Mouse (Mus musculus): ENCODE results near the gene Cyb561d2. TPM values are rescaled to one million over a fixed set of nuclear protein-coding genes. Genes with fewer than 3 reads are reported as not detected.

Gene Cyb561d2
- total and polyA plus RNA-seq, 3 experiments = 37.8 to 38.1 TPM; not detected in 1

GRCm38 (mm10) chr9:107548820-107549219 lies 6.8 kb upstream of the Cyb561d2 start:
- peaks cover 0 to 14% of the 10 kb centered on the region in 2 experiments; a peak in 2 of 4 replicates for H3K36me3 ChIP-seq (ENCODE audit: control insufficient read depth in 1 of 2, insufficient read depth in 2 of 2, low read length in 2 of 2)
- no peaks in the 10 kb centered on the region for H3K9me3 ChIP-seq (replicated peaks; ENCODE audit: insufficient read depth, low read length)
- TF ChIP-seq MEF2A (IDR thresholded peaks at IDR 0.05; ENCODE audit: extremely low read depth, insufficient replicate concordance, low read depth, low read length, poor library complexity, severe bottlenecking) (no peak), ELF1 (IDR thresholded peaks at IDR 0.05; ENCODE audit: low read depth, low read length) (no peak), MYC (IDR thresholded peaks at IDR 0.05; ENCODE audit: low read depth, low read length) (no peak)
- H3K79me2 ChIP-seq (ENCODE audit: control insufficient read depth, insufficient read depth, low read length, poor library complexity) = peaks cover 3% of the 10 kb centered on the region
- no peak overlapping the region for H3K4me3 ChIP-seq (ENCODE audit: control insufficient read depth in 1 of 2, insufficient read depth in 1 of 2, low read depth in 2 of 2, low read length in 2 of 2)
- no peak overlapping the region for H3K27ac ChIP-seq (ENCODE audit: control insufficient read depth, low read depth, low read length)
- no peaks in the 10 kb centered on the region for H3K27me3 ChIP-seq (ENCODE audit: control insufficient read depth in 1 of 2, insufficient read depth in 2 of 2, low read length in 2 of 2)
- no peak for DNase-seq (ENCODE audit: low read depth, low spot score)
- peaks cover 10 to 25% of the 10 kb centered on the region in 2 experiments for H3K4me1 ChIP-seq (ENCODE audit: control insufficient read depth in 1 of 2, insufficient read depth in 2 of 2, low read length in 2 of 2)
- no peak overlapping the region for H3K9ac ChIP-seq (ENCODE audit: control insufficient read depth, low read depth, low read length, poor library complexity, severe bottlenecking)

GRCm38 (mm10) chr9:107547957-107548356 lies 6.0 kb upstream of the Cyb561d2 start:
- Histone ChIP-seq H3K79me2 (ENCODE audit: control insufficient read depth, insufficient read depth, low read length, poor library complexity) (peaks cover 2% of the 10 kb centered on the region; the same call in 1 of the 2 replicates), H3K4me3 (ENCODE audit: control insufficient read depth in 1 of 2, insufficient read depth in 1 of 2, low read depth in 2 of 2, low read length in 2 of 2) (no peak overlapping the region), H3K4me1 (ENCODE audit: control insufficient read depth in 1 of 2, insufficient read depth in 2 of 2, low read length in 2 of 2) (peaks cover 8 to 20% of the 10 kb centered on the region in 2 experiments), H3K9ac (ENCODE audit: control insufficient read depth, low read depth, low read length, poor library complexity, severe bottlenecking) (no peak overlapping the region), H3K27me3 (ENCODE audit: control insufficient read depth in 1 of 2, insufficient read depth in 2 of 2, low read length in 2 of 2) (no peaks in the 10 kb centered on the region), H3K36me3 (ENCODE audit: control insufficient read depth in 1 of 2, insufficient read depth in 2 of 2, low read length in 2 of 2) (peaks cover 0 to 10% of the 10 kb centered on the region in 2 experiments; a peak in 2 of 4 replicates), H3K9me3 (replicated peaks; ENCODE audit: insufficient read depth, low read length) (no peaks in the 10 kb centered on the region), H3K27ac (ENCODE audit: control insufficient read depth, low read depth, low read length) (no peak overlapping the region)
- TF ChIP-seq SMC3 (IDR thresholded peaks at IDR 0.05; ENCODE audit: low read depth, low read length) (no peak), HCFC1 (IDR thresholded peaks at IDR 0.05; ENCODE audit: low read depth, low read length) (no peak), ETS1 (IDR thresholded peaks at IDR 0.05; ENCODE audit: low read depth, low read length) (no peak), GATA1 (IDR thresholded peaks at IDR 0.05; ENCODE audit: low read depth, low read length) (no peak), MXI1 (IDR thresholded peaks at IDR 0.05; ENCODE audit: low read depth, low read length) (no peak), POLR2AphosphoS2 (IDR thresholded peaks at IDR 0.05; ENCODE audit: low read length) (no peak)
- DNase-seq (ENCODE audit: low read depth, low spot score) = no peak

- TF ChIP-seq RAD21 (IDR thresholded peaks at IDR 0.05; ENCODE audit: low read depth, low read length) (no peak), MYB (IDR thresholded peaks at IDR 0.05; ENCODE audit: low read depth, low read length) (no peak), MXI1 (IDR thresholded peaks at IDR 0.05; ENCODE audit: low read depth, low read length) (no peak), RCOR1 (IDR thresholded peaks at IDR 0.05; ENCODE audit: low read depth, low read length) (no peak), MEF2A (IDR thresholded peaks at IDR 0.05; ENCODE audit: extremely low read depth, insufficient replicate concordance, low read depth, low read length, poor library complexity, severe bottlenecking) (no peak), SMC3 (IDR thresholded peaks at IDR 0.05; ENCODE audit: low read depth, low read length) (no peak), NRF1 (IDR thresholded peaks at IDR 0.05; ENCODE audit: insufficient read depth, low read depth, low read length, poor library complexity, severe bottlenecking) (no peak), CHD2 (IDR thresholded peaks at IDR 0.05; ENCODE audit: low read length) (no peak), CHD1 (IDR thresholded peaks at IDR 0.05; ENCODE audit: low read depth, low read length) (no peak)
- DNase-seq (ENCODE audit: low read depth, low spot score) = no peak
- H3K27ac ChIP-seq (ENCODE audit: control insufficient read depth, low read depth, low read length) = no peak within 1 kb of the TSS
- H3K4me1 ChIP-seq (ENCODE audit: control insufficient read depth in 1 of 2, insufficient read depth in 2 of 2, low read length in 2 of 2) = peaks cover under 1 to 11% of the 10 kb centered on the region in 2 experiments; a peak in 3 of 4 replicates
- no peak within 1 kb of the TSS for H3K9ac ChIP-seq (ENCODE audit: control insufficient read depth, low read depth, low read length, poor library complexity, severe bottlenecking)
- H3K36me3 ChIP-seq (ENCODE audit: control insufficient read depth in 1 of 2, insufficient read depth in 2 of 2, low read length in 2 of 2) = peaks cover 0 to 1% of the 10 kb centered on the region in 2 experiments; a peak in 2 of 4 replicates
- peaks cover 5% of the 10 kb centered on the region; the same call in 1 of the 2 replicates for H3K79me2 ChIP-seq (ENCODE audit: control insufficient read depth, insufficient read depth, low read length, poor library complexity)
- H3K4me3 ChIP-seq (ENCODE audit: control insufficient read depth in 1 of 2, insufficient read depth in 1 of 2, low read depth in 2 of 2, low read length in 2 of 2) = no peak within 1 kb of the TSS
- no peaks in the 10 kb centered on the region for H3K27me3 ChIP-seq (ENCODE audit: control insufficient read depth in 1 of 2, insufficient read depth in 2 of 2, low read length in 2 of 2)
- H3K9me3 ChIP-seq (replicated peaks; ENCODE audit: insufficient read depth, low read length) = no peaks in the 10 kb centered on the region
These were observed 5.0 kb upstream of the Cyb561d2 start, which contains the start of gene Zmynd10 for GRCm38 (mm10) chr9:107547026-107547425. Gene Zmynd10, plus strand, starts transcription at chr9:107547298.

All from MEL (cell line).